Mouse (Mus musculus) thymus, postnatal 10 days (tissue): ENCODE data around the gene Gorasp1.

Experiments used
- DNase-seq, 2 experiments: peaks; one replicate each; pipeline ENCODE4 v3.0.0; 2021; ENCODE audit warnings: low spot score in 2 of 2

Gene Gorasp1

GRCm38 (mm10) chr9:119972582-119972981 lies 35.2 kb upstream of the Gorasp1 start:
- DNase-seq, result no peak

- no peak for DNase-seq
Measured at GRCm38 (mm10) chr9:119972166-119972565, 34.8 kb upstream of the Gorasp1 start.

GRCm38 (mm10) chr9:119970763-119971656 lies 33.6 kb upstream of the Gorasp1 start:
- no peak for DNase-seq

- peak in 1 of 2 experiments; percentile 58 for DNase-seq
Measured at GRCm38 (mm10) chr9:119970221-119970620, 32.9 kb upstream of the Gorasp1 start.

- no peak for DNase-seq
Measured at GRCm38 (mm10) chr9:119969811-119970210, 32.4 kb upstream of the Gorasp1 start.

GRCm38 (mm10) chr9:119966221-119966910 lies 29.0 kb upstream of the Gorasp1 start:
- DNase-seq, result no peak

- no peak for DNase-seq
Measured at GRCm38 (mm10) chr9:119965186-119965585, 27.8 kb upstream of the Gorasp1 start.

- no peak for DNase-seq
Measured at GRCm38 (mm10) chr9:119964206-119964605, 26.8 kb upstream of the Gorasp1 start.

- peak; percentile 59 to 81 for DNase-seq
Measured at GRCm38 (mm10) chr9:119962987-119963667, 25.8 kb upstream of the Gorasp1 start.

- DNase-seq, result no peak
Measured at GRCm38 (mm10) chr9:119962216-119962615, 24.9 kb upstream of the Gorasp1 start.

- no peak for DNase-seq
Measured at GRCm38 (mm10) chr9:119958835-119959234, 21.5 kb upstream of the Gorasp1 start.

GRCm38 (mm10) chr9:119951388-119951787 lies 14.0 kb upstream of the Gorasp1 start:
- no peak for DNase-seq

GRCm38 (mm10) chr9:119950434-119950833 lies 13.1 kb upstream of the Gorasp1 start:
- DNase-seq, result no peak

- no peak for DNase-seq
Measured at GRCm38 (mm10) chr9:119948804-119949203, 11.4 kb upstream of the Gorasp1 start.

GRCm38 (mm10) chr9:119945173-119945900 lies 8.0 kb upstream of the Gorasp1 start:
- peak; percentile 32 to 75 for DNase-seq

- DNase-seq, result no peak
Measured at GRCm38 (mm10) chr9:119943326-119943725, 6.0 kb upstream of the Gorasp1 start.

GRCm38 (mm10) chr9:119941861-119942260 lies 4.5 kb upstream of the Gorasp1 start:
- no peak for DNase-seq

GRCm38 (mm10) chr9:119941407-119941806 lies 4.0 kb upstream of the Gorasp1 start:
- DNase-seq, result no peak

GRCm38 (mm10) chr9:119939646-119940045 lies 2.3 kb upstream of the Gorasp1 start:
- no peak for DNase-seq

- no peak for DNase-seq
Measured at GRCm38 (mm10) chr9:119938496-119938895, 1.1 kb upstream of the Gorasp1 start.

GRCm38 (mm10) chr9:119933675-119934074 lies 3.7 kb downstream of the Gorasp1 start:
- DNase-seq, result no peak

GRCm38 (mm10) chr9:119932358-119932757 lies 5.0 kb downstream of the Gorasp1 start:
- no peak for DNase-seq
